Mouse (Mus musculus): ENCODE results near the gene Plcxd2.

- TF ChIP-seq CTCF (IDR thresholded peaks at IDR 0.05; ENCODE audit: low read depth) (no peak), EP300 (IDR thresholded peaks at IDR 0.05; ENCODE audit: low read depth) (no peak)
Observed at GRCm38 (mm10) chr16:45963837-45964236, 46.2 kb downstream of the Plcxd2 start.

Measured in liver, postnatal 0 days (tissue).